Mouse (Mus musculus) kidney, embryonic 14.5 days (tissue): ENCODE measurements at regions not wholly inside any gene's neighbourhood (a gene's known extent, or its start where the extent isn't known, plus 50 kb on each side); places are given as distances from the start of the nearest gene placed in this dataset.
"Not testable (repeated sequence)": the region's sequence is repeated elsewhere in the genome, so short reads cannot be mapped to it uniquely, and the experiment has no call there.

Source experiments
- ATAC-seq: fragments of 200-750 bp; cut with Nextera tagmentation; 2 replicates; pipeline ENCODE4 v1.8.0; 2017; ENCODE audit warnings: moderate number of reproducible peaks, mild to moderate bottlenecking, moderate TSS enrichment, moderate library complexity; ENCODE audit not compliant: low FRiP score, low TSS enrichment
- H3K27ac ChIP-seq: fragments of 300-500 bp; sonication (generic); 2 replicates; pipeline ENCODE4 v1.5.1; 2014; ENCODE audit warnings: low read depth, mild to moderate bottlenecking, low read length, moderate library complexity, mixed read lengths
- H3K27me3 ChIP-seq: fragments of 300-500 bp; sonication (generic); 2 replicates; pipeline ENCODE4 v1.6.1; 2014; ENCODE audit warnings: mild to moderate bottlenecking, low read length; ENCODE audit not compliant: control insufficient read depth, insufficient read depth
- H3K36me3 ChIP-seq: fragments of 300-500 bp; sonication (generic); 2 replicates; pipeline ENCODE4 v1.6.1; 2014; ENCODE audit warnings: low read length, mixed read lengths; ENCODE audit not compliant: control insufficient read depth, insufficient read depth
- H3K4me1 ChIP-seq: fragments of 300-500 bp; sonication (generic); 2 replicates; pipeline ENCODE4 v1.6.1; 2014; ENCODE audit warnings: low read length, mixed read lengths; ENCODE audit not compliant: control insufficient read depth, insufficient read depth
- H3K4me2 ChIP-seq: fragments of 300-500 bp; sonication (generic); replicated peaks from 2 replicates; pipeline ENCODE4 v1.6.1; 2014; ENCODE audit warnings: low read depth, mild to moderate bottlenecking, low read length
- H3K4me3 ChIP-seq: fragments of 300-500 bp; sonication (generic); 2 replicates; pipeline ENCODE4 v1.5.1; 2014; ENCODE audit warnings: mild to moderate bottlenecking, low read length
- H3K9ac ChIP-seq: fragments of 300-500 bp; sonication (generic); 2 replicates; pipeline ENCODE4 v1.6.1; 2014; ENCODE audit warnings: low read depth, mild to moderate bottlenecking, low read length, moderate library complexity
- H3K9me3 ChIP-seq: fragments of 300-500 bp; sonication (generic); 2 replicates; pipeline ENCODE4 v1.6.1; 2016; ENCODE audit warnings: low read length; ENCODE audit not compliant: control insufficient read depth
- WGBS: fragments of 180-500 bp; shearing (Covaris S2); extraction: QIAGEN DNeasy Blood & Tissue Kit; methylation state at CpG from one replicate; pipeline ENCODE4 v1.1.7; 2014; 5-methylcytosine and 5-hydroxymethylcytosine counted together

- H3K27ac ChIP-seq, result no peak overlapping the region
- H3K4me2 ChIP-seq, result no peak overlapping the region
Measured at GRCm38 (mm10) chr13:75461273-75461672, 245.3 kb upstream of the Ell2 start.

GRCm38 (mm10) chr13:75467225-75467624 lies 239.3 kb upstream of the Ell2 start:
- no peaks in the 10 kb centered on the region for H3K9me3 ChIP-seq
- H3K4me3 ChIP-seq, result no peak overlapping the region
- no peak overlapping the region for H3K4me2 ChIP-seq
- no peaks in the 10 kb centered on the region for H3K36me3 ChIP-seq
- no peak overlapping the region for H3K9ac ChIP-seq
- H3K4me1 ChIP-seq, result no peaks in the 10 kb centered on the region
- no peaks in the 10 kb centered on the region for H3K27me3 ChIP-seq
- ATAC-seq, result no peak
- no peak overlapping the region for H3K27ac ChIP-seq
- 97% methylated on average over 2 of the region's 2 CpGs for WGBS

More at GRCm38 (mm10) chr13:75461273-75461672, 245.3 kb upstream of the Ell2 start:
- no peak overlapping the region for H3K4me3 ChIP-seq
- H3K36me3 ChIP-seq, result no peaks in the 10 kb centered on the region
- no peaks in the 10 kb centered on the region for H3K27me3 ChIP-seq
- H3K9me3 ChIP-seq, result no peaks in the 10 kb centered on the region
- no peak for ATAC-seq
- no peaks in the 10 kb centered on the region for H3K4me1 ChIP-seq
- H3K9ac ChIP-seq, result no peak overlapping the region
- 61% methylated on average over 2 of the region's 2 CpGs for WGBS

GRCm38 (mm10) chr13:75475828-75476597 lies 230.5 kb upstream of the Ell2 start:
- H3K9ac ChIP-seq, result no peak overlapping the region
- H3K27me3 ChIP-seq, result no peaks in the 10 kb centered on the region
- ATAC-seq, result no peak
- WGBS, result 82% methylated on average over 1 of the region's 1 CpGs
- no peaks in the 10 kb centered on the region for H3K36me3 ChIP-seq
- no peak overlapping the region for H3K4me2 ChIP-seq
- H3K27ac ChIP-seq, result no peak overlapping the region
- H3K9me3 ChIP-seq, result no peaks in the 10 kb centered on the region
- no peak overlapping the region for H3K4me3 ChIP-seq
- no peaks in the 10 kb centered on the region for H3K4me1 ChIP-seq

- H3K9ac ChIP-seq, H3K36me3 ChIP-seq, ATAC-seq, H3K4me2 ChIP-seq, H3K9me3 ChIP-seq, H3K4me1 ChIP-seq, H3K27me3 ChIP-seq, H3K27ac ChIP-seq, H3K4me3 ChIP-seq: not testable (repeated sequence)
- 74% methylated on average over 7 of the region's 7 CpGs for WGBS
Measured at GRCm38 (mm10) chr13:75483157-75483915, 223.2 kb upstream of the Ell2 start.

DNA sequence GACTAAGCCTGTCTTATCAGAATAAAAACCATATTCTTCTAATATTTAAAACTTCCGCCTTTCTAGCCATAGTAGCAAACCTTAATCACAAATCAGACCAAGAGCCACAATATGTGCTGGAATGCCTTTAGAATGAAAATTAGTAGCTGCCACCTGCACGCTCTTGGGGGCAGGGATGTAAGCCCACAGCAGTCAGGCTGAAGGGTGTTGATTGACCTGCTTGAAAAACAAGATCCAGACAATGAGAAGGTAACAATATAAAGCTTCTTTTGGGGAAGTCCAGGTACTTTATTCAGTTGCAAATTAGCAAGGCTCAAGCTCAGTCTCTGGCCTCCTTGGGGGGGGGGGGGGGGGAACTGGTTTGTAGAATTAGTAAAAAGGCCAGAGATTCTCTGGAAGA lies 222.3 kb upstream of the Ell2 start:
- H3K27me3 ChIP-seq, H3K4me2 ChIP-seq, ATAC-seq, H3K9me3 ChIP-seq, H3K27ac ChIP-seq, H3K4me1 ChIP-seq, H3K9ac ChIP-seq, H3K36me3 ChIP-seq, H3K4me3 ChIP-seq: not testable (repeated sequence)
- 95% methylated on average over 2 of the region's 2 CpGs for WGBS

DNA sequence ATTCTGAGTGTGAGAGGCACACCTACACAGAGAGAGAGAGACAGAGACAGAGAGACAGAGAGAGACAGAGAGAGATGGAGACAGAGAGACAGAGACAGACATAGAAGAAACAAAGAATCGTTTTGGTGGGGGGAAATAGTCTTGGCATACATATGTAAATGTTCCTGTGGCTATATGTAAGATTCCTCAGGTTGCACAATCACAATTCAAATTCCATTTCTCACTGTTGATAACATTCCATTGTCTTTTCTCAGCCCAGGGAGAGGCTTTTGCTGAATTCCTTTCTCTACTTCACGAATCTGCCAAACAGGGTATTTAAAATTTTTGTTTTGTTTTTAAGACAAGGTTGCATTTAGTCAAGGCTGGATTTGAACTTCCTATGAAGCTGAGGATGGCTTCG lies 205.0 kb upstream of the Ell2 start:
- Histone ChIP-seq H3K4me2 (no peak overlapping the region), H3K27me3 (no peaks in the 10 kb centered on the region), H3K4me1 (no peaks in the 10 kb centered on the region), H3K4me3 (no peak overlapping the region), H3K27ac (no peak overlapping the region), H3K9me3 (no peaks in the 10 kb centered on the region), H3K36me3 (no peaks in the 10 kb centered on the region), H3K9ac (no peak overlapping the region)
- WGBS, result 77% methylated on average over 3 of the region's 3 CpGs
- ATAC-seq, result no peak

GRCm38 (mm10) chr13:75503394-75503793 lies 203.2 kb upstream of the Ell2 start:
- no peaks in the 10 kb centered on the region for H3K9me3 ChIP-seq
- H3K27me3 ChIP-seq, result no peaks in the 10 kb centered on the region
- H3K36me3 ChIP-seq, result no peaks in the 10 kb centered on the region
- no peak overlapping the region for H3K9ac ChIP-seq
- H3K4me1 ChIP-seq, result no peaks in the 10 kb centered on the region
- no peak for ATAC-seq
- H3K4me3 ChIP-seq, result no peak overlapping the region
- H3K4me2 ChIP-seq, result no peak overlapping the region
- H3K27ac ChIP-seq, result no peak overlapping the region

DNA sequence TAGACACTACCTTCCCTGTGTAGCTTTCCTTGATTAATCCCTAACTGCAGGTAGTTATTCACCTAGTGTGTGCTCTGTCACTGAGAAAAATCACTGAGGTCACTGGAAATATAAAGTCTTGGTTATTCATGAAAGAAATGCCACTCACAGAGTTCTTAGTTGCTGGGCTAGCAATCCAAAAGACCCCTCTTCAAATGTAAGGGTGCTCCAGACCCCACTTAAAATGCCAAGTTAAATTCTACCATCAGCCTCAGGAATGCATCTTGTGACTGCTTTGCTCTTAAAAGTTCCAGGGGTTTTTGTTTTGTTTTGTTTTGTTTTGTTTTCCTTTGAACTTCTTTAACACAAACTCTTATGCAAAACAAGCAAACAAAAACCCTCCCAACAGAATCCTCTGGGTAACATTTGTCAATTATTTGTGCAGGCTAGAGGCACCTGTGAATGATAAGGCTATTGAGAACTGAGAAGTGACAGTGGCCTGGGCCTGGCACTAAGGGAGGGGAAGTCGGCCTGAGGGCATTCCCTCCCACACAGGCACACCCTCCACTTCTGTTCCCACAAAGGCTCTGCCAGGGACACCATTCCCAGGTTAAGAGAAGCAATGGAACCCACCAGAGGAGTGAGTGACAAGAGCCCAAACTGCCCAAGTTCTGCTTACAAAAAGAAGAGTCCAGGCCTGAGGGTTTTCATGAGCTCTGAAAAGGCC lies 192.1 kb upstream of the Ell2 start:
- Histone ChIP-seq H3K9ac (no peak overlapping the region), H3K4me3 (no peak overlapping the region), H3K27me3 (no peaks in the 10 kb centered on the region), H3K4me1 (no peaks in the 10 kb centered on the region), H3K27ac (no peak overlapping the region), H3K9me3 (no peaks in the 10 kb centered on the region), H3K36me3 (no peaks in the 10 kb centered on the region), H3K4me2 (no peak overlapping the region)
- ATAC-seq, result no peak
- 27% methylated on average over 1 of the region's 1 CpGs for WGBS
